15 mouse cellular contexts compared by ENCODE assay signal in genomic region chr10:5504761-5505160, GRCm38 (mm10).
"Had no signal": no experiment of that assay in that cellular context is flagged by ENCODE, and none has a peak within 500 bp of the region (broad histone marks: within the 10 kb centered on the region; RNA-seq: fewer than 3 reads in every experiment).

No protein-coding gene starts in this region.

- H3K4me1 ChIP-seq: kidney, embryonic 15.5 days; limb, embryonic 12.5 days; midbrain, embryonic 12.5 days; neural tube, embryonic 15.5 days had no signal

- DNase-seq: kidney, postnatal 14 days; layer of hippocampus, postnatal 36 days; liver; lung, adult 18-20 months; right cerebral cortex, adult 18-20 months; right cerebral cortex, postnatal 25 days; spleen, adult 18-20 months; thymus, adult 18-20 months; thymus, postnatal 14 days had no signal

- H3K4me3 ChIP-seq: kidney, embryonic 15.5 days; limb, embryonic 12.5 days; midbrain, embryonic 12.5 days; myocyte; neural tube, embryonic 15.5 days had no signal

- H3K9me3 ChIP-seq: kidney, embryonic 15.5 days; limb, embryonic 12.5 days; midbrain, embryonic 12.5 days; neural tube, embryonic 15.5 days had no signal

- H3K4me2 ChIP-seq: kidney, embryonic 15.5 days; limb, embryonic 12.5 days; midbrain, embryonic 12.5 days; neural tube, embryonic 15.5 days had no signal

- H3K36me3 ChIP-seq: kidney, embryonic 15.5 days; limb, embryonic 12.5 days; midbrain, embryonic 12.5 days; neural tube, embryonic 15.5 days had no signal

- H3K9ac ChIP-seq: kidney, embryonic 15.5 days; limb, embryonic 12.5 days; liver, embryonic 14.5 days; midbrain, embryonic 12.5 days; neural tube, embryonic 15.5 days had no signal

- H3K27ac ChIP-seq: kidney, embryonic 15.5 days; limb, embryonic 12.5 days; liver, embryonic 14.5 days; midbrain, embryonic 12.5 days; neural tube, embryonic 15.5 days had no signal

- H3K27me3 ChIP-seq: kidney, embryonic 15.5 days; limb, embryonic 12.5 days; midbrain, embryonic 12.5 days; neural tube, embryonic 15.5 days had no signal
